Mouse (Mus musculus) T-cell, adult 66 days (primary cell): ENCODE data around the gene Cyp4a32. TPM values are rescaled to one million over a fixed set of nuclear protein-coding genes. Genes with fewer than 3 reads are reported as not detected.

Experiments used
- total RNA-seq, 2 experiments: library from RNA; stranded (reverse); gene quantifications; 3 replicates in 1 of 2; 4 replicates in 1 of 2; pipeline ENCODE4 v1.2.4; 2023

The Cyp4a32 gene
- total RNA-seq, result not detected

GRCm38 (mm10) chr4:115600611-115601010 lies at the start of gene Cyp4a32:
Cyp4a32 (plus strand) TSS chr4:115600969.

DNA sequence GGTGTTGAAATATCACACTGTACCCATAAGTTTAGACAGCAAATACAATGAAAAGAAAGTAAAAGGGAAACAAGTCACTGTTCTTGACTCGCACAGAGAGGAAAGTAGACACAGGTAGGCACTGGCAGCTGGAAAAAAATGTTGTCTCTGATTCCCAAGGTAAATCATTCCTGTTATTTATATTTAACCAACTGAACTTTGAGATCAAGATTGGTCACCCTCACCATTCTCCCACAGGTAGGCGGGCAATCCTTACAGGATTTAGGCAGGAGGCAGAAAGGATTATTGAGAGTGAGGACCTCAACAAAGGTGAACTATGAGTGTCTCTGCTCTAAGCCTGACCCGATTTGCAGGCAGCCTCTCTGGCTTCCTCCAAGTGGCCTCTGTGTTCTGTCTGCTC lies 37.4 kb upstream of the Cyp4a32 start, which contains the start of gene Cyp4a31:
TSS of gene Cyp4a31 (plus strand) at position 249 of the 400 bp plus-strand sequence.

GRCm38 (mm10) chr4:115647580-115647979 lies 46.8 kb downstream of the Cyp4a32 start, which contains the start of gene Cyp4b1:
Cyp4b1 (minus strand) TSS chr4:115647723.

Other genes starting within 250 kb of the Cyp4a32 start
- not detected for gene Cyp4a12b, start 189.3 kb upstream of the Cyp4a32 start, total RNA-seq
- gene Cyp4a30b, start 148.4 kb upstream of the Cyp4a32 start, total RNA-seq, result not detected
- gene Cyp4a14, start 104.8 kb upstream of the Cyp4a32 start, total RNA-seq, result not detected
- gene Cyp4a10, start 82.7 kb upstream of the Cyp4a32 start, total RNA-seq, result not detected
- not detected for gene Cyp4a31, start 37.3 kb upstream of the Cyp4a32 start, total RNA-seq
- gene Cyp4b1, start 46.8 kb downstream of the Cyp4a32 start, total RNA-seq, result not detected
- gene Efcab14, start 136.8 kb downstream of the Cyp4a32 start, total RNA-seq, result 10 to 100 TPM; 37.6 to 44.0 TPM
- gene Tex38, start 180.0 kb downstream of the Cyp4a32 start, total RNA-seq, result under 1 TPM; 0.77 to 0.96 TPM
- gene Atpaf1, start 183.8 kb downstream of the Cyp4a32 start, total RNA-seq, result 10 to 100 TPM; 26.5 to 27.4 TPM
- gene Mob3c, start 227.1 kb downstream of the Cyp4a32 start, total RNA-seq, result 10 to 100 TPM; 18.5 to 27.8 TPM
- 10 to 100 TPM; 67.6 to 68.0 TPM for gene Mknk1, start 238.2 kb downstream of the Cyp4a32 start, total RNA-seq